Mouse (Mus musculus) spleen, postnatal 10 days (tissue): ENCODE measurements at regions not wholly inside any gene's neighbourhood (a gene's known extent, or its start where the extent isn't known, plus 50 kb on each side); places are given as distances from the start of the nearest gene placed in this dataset.
A peak's percentile ranks its signal among the peaks of the same experiment; 100 is the strongest.

Experiments
- DNase-seq, 2 experiments: peaks; one replicate each; pipeline ENCODE4 v3.0.0; 2021 to 2022; ENCODE audit warnings: low spot score in 2 of 2

- DNase-seq, result peak in 1 of 2 experiments; percentile 35
Measured at GRCm38 (mm10) chr2:160421216-160421911, 54.5 kb upstream of the Mafb start.

- no peak for DNase-seq
Measured at GRCm38 (mm10) chr2:160424491-160424890, 57.6 kb upstream of the Mafb start.

- no peak for DNase-seq
Measured at GRCm38 (mm10) chr2:160427431-160427830, 60.6 kb upstream of the Mafb start.

- peak in 1 of 2 experiments; percentile 26 for DNase-seq
Measured at GRCm38 (mm10) chr2:160433252-160433651, 66.4 kb upstream of the Mafb start.

- DNase-seq, result no peak
Measured at GRCm38 (mm10) chr2:160434701-160435100, 67.8 kb upstream of the Mafb start.

DNA sequence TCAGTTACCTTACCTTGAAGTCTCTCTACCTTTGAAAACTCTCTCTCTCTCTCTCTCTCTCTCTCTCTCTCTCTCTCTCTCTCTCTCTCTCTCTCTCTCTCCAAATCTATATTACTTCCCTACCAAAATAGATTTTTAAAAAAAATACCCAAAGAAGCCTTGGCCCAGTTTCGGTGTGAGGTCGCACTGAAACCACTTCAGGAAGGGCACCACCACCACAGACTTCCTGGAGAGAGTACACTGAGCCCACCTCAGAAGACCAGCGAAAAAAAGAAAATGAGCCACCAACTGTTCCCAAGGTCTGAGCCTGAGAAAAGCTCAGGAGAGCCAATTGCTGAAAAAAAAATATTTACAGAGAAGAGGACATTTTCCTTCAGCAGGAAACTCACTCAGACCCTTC is 68.8 kb upstream of the Mafb start:
- DNase-seq, result no peak

GRCm38 (mm10) chr2:160439028-160439427 is 72.2 kb upstream of the Mafb start:
- DNase-seq, result no peak

DNA sequence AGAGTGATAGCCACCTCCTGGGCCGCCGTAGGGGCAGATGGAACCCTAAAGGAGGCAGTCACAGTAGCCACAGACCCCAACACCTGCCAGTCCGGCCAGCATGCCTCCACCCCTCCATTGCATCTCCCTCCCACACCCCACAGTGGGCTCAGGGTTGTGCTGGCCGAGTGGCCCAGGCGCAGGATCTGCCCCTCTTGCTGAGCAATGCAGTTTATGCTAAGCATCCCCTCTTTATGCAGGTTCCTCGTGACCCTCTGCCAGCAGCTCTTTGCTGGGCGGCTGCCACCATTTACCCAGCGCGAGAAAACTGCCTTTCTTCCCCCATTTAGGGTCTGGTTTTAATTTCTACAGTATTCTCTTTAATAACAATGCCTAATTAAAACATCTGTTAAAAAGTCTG is 73.4 kb upstream of the Mafb start:
- no peak for DNase-seq

GRCm38 (mm10) chr2:160451057-160451456 is 84.2 kb upstream of the Mafb start:
- DNase-seq, result no peak

DNA sequence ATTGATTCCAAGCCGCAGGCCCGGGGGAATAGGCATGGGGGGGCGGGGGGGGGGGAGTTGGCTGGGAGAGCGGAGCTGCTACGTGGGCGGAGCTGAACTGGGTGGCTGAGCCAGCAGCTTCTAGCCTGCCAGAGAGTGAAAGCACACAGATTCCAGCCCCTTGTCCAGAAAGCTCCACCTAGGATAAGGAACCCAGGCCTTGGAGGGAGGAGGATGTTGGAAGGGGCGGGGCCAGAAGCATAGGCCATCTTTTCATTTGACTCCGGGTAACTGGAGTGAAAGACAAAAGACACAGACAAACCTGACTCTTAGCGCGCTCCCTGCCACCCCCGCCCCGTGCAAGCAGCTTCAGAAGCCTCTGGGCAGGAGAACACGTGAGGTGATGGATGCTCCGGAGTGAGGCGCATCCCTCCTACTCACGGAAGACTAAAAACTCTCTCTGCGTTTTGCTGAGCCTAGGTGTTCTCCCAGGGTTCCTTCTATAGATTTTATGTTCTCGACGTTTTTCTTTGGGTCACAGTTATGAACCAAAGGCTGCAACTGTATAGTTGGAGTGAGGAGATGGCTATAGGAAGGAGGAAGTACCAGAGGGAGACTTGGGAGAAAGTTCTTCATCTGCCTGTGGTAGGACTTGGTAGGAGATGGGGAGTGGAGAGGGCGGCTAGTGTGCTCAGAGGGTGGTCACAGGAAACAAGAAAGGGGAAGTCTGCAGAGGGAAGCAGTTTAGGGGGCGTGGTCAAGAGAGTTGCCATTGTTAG is 84.8 kb upstream of the Mafb start:
- peak in 1 of 2 experiments; percentile 43 for DNase-seq

- no peak for DNase-seq
Measured at GRCm38 (mm10) chr2:160452239-160452530, 85.3 kb upstream of the Mafb start.

DNA sequence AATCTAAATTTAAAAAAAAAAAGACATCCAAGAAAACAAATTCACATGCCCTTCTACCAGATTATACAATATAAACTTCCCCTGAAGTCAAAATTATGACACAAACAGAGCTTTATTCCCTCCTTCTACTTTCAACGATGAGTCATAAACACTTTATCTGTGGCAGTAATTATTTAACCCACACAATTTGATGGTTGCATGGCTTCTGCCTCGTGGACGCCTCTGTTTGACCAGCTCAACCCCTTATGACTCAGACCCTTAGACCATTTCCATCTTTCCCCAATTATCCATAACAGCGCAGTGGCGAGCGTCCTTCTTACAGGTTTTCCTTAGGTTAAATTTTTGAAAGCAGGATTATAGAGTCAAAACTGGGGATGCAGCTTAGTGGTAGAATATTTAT is 85.9 kb upstream of the Mafb start:
- no peak for DNase-seq

DNA sequence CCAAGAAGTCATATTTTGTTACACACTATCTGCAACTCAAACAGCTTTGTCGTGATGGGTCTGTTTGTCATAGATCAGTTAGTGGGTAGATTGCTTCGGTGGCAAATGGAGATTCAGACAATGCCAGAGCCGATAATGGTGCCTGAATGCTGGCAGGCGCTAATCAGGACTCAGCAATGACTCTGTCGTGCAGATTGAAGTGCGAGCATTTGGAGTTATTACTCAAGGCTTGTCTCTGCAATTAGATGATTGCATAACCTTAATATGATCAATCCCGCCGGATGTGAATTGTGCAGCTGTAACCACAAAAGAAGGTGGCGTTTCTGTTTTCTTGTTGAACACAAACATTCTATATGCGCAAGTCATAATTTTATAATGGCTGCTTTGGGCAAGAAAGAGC is 88.8 kb upstream of the Mafb start:
- no peak for DNase-seq

DNA sequence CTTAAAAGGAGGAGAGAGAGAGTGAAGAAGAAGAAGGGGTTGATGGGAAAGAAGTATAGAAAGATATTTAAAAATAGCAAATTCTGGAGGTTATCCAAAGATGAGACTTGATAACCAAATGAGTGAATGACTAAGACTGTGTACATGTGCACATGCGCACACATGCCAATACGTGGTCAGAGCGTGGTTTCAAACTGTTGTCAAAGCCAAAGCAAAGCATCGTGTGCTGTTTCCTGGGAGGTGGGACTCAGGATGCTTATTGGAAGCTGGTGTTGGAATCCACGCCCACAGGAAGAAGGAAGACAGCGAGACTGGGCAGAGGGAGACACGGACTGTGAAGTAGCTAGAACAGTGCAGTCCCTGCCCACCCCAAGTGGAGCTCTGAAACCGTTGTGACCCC is 89.8 kb upstream of the Mafb start:
- DNase-seq, result no peak

- no peak for DNase-seq
Measured at GRCm38 (mm10) chr2:160471561-160471960, 104.7 kb upstream of the Mafb start.

DNA sequence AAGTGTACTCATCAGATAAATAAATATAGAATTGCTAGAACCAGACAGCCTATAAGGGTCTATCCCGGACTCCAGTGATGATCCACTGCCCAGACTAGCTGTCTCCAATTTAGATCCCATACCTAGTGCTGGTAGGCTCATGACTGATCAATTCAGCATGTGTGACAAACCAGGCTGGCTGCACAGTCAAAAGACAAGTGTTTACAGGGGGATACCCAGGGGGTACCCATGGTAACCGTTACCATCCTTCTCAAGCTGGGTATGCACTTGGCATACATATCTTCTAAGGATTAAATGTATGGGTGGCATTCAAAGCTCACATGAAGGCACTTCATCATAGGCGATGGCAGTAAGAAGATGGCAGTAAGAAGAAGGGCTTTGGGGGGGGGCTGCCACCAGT is 109.3 kb upstream of the Mafb start:
- no peak for DNase-seq

DNA sequence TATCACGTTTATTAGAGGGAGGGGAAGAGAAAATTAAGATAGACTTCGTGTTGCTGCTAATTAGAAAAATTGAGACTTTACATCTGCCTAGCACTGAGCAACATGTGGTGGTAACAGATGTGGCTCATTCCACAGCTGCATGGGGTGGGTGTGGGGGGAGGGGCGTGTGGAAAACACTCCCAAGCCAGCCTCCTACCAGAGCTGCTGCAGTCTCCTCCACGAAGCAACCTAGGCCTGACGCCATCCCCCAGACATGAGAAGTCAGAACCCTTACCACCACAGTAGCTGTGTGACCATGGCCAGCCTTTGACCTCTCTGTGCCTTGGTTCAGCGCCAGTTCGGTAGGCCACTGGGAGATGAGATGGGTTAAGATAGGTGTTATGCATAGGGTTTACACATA is 112.4 kb upstream of the Mafb start:
- no peak for DNase-seq

GRCm38 (mm10) chr2:160485097-160485496 is 118.2 kb upstream of the Mafb start:
- no peak for DNase-seq

GRCm38 (mm10) chr2:160485515-160485914 is 118.7 kb upstream of the Mafb start:
- DNase-seq, result no peak

- DNase-seq, result no peak
Measured at GRCm38 (mm10) chr2:160499726-160500125, 132.9 kb upstream of the Mafb start.

DNA sequence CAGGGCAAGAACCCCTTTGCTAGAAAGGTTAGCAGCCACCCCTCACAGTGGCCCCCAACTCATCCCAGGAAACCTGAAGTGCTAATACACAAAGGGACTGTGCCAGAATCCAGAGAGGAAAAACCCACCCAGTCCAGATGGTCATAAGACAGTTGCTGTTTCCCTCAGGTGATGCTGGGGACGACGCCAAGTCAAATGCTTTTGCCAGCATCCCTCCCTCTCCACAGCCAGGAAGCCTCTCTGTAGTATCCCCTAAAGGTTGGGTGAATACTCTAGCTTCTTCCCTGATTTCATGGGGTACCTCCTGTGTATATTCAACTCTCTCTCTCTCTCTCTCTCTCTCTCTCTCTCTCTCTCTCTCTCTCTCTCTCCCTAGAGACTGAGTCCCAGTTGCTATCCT is 136.0 kb upstream of the Mafb start:
- DNase-seq, result no peak

- no peak for DNase-seq
Measured at GRCm38 (mm10) chr2:160503597-160504393, 136.9 kb upstream of the Mafb start.

GRCm38 (mm10) chr2:160504394-160504657 is 137.5 kb upstream of the Mafb start:
- DNase-seq, result no peak
